Mouse (Mus musculus) spleen, adult 2 months (tissue): ENCODE data around the gene Agmat.

ENCODE experiments used
- CTCF ChIP-seq: fragments of 200-500 bp; IDR thresholded peaks from 2 replicates; pipeline ENCODE4 v1.5.1; 2011; ENCODE audit warnings: mild to moderate bottlenecking, inconsistent platforms; ENCODE audit not compliant: insufficient read depth, insufficient read length, insufficient replicate concordance; ENCODE audit errors: extremely low read depth
- POLR2A ChIP-seq: fragments of 200-500 bp; IDR thresholded peaks from 2 replicates; pipeline ENCODE4 v1.6.1; 2011; ENCODE audit warnings: low read depth, low read length, inconsistent platforms

GRCm38 (mm10) chr4:141725277-141725676, 21.2 kb upstream of the Agmat start:
- TF ChIP-seq POLR2A = no peak
- no peak for TF ChIP-seq CTCF
